Mouse (Mus musculus): ENCODE data around the gene Smyd3. TPM values are rescaled to one million over a fixed set of nuclear protein-coding genes. Genes with fewer than 3 reads are reported as not detected.

The Smyd3 gene
- polyA plus RNA-seq, 1 experiment = 2.4 TPM

DNA sequence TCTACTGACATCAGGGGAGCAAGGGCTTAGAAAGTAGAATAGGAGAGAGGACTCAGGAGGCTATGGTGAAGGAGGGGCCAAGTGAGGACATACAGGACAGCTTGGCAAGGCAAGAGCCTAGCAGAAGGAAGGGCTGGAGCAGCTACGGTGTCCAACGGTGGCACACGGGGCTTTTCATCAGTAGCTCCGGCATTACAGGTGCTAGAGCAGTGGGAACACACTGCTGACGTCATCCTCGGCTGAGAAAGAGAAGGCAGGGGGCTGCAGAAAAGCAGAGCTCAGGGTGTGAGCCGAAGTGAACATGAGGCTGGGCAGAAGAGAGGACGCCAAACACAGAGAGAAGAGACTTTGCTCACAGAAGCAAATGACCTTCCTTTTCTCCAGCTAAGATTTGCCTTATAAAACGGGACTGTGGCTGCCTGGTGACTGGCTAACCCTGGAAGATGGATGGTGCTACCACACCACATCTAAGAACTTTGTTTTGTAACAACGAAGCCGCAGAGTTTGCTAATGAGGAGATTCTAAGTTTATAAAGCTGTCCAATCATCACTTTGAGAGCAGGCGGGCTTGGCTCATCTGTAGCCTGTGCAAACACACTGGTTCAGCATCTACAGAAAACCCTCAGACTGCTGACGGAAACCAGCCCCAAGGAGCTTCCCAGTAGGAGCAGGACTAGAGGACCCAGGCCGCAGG lies 453.1 kb downstream of the Smyd3 start:
- H3K27me3 ChIP-seq (ENCODE audit: control insufficient read depth, insufficient read depth, low read length) = no peaks in the 10 kb centered on the region
- H3K4me1 ChIP-seq (ENCODE audit: control insufficient read depth, insufficient read depth, low read length) = no peaks in the 10 kb centered on the region
- TF ChIP-seq POLR2A (IDR thresholded peaks at IDR 0.05; ENCODE audit: control insufficient read depth, low read depth, low read length) = no peak
- TF ChIP-seq CTCF (IDR thresholded peaks at IDR 0.05; ENCODE audit: control insufficient read depth, insufficient read depth, insufficient replicate concordance, low read depth, low read length) = no peak
- H3K27ac ChIP-seq (ENCODE audit: control insufficient read depth, insufficient read depth, low read depth, low read length) = no peak overlapping the region
- H3K36me3 ChIP-seq (ENCODE audit: control insufficient read depth, insufficient read depth, low read length) = no peaks in the 10 kb centered on the region
- no peak overlapping the region for H3K4me3 ChIP-seq (ENCODE audit: control insufficient read depth, low read depth, low read length)

DNA sequence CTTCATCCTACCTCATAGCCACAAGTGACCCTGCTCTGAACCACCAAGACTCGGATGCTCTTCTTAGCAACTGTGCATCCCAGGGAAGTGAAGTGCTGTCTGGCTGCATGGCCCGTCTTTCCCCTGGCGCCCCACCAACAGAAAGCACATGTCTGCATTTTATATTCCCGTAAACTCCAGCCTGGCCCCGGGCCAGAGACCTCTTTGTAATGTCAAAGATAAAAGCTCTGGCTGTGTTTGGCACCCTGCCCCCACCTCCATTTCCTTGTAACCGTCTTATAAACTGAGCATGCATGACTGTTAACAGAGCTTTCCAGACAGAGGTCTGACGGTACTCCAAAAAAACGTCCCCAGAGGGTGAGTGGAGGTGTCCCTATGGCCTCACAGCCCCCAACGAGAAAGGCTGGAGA lies 456.1 kb downstream of the Smyd3 start:
- no peak overlapping the region for H3K4me3 ChIP-seq (ENCODE audit: control insufficient read depth, low read depth, low read length)
- no peaks in the 10 kb centered on the region for H3K36me3 ChIP-seq (ENCODE audit: control insufficient read depth, insufficient read depth, low read length)
- H3K27ac ChIP-seq (ENCODE audit: control insufficient read depth, insufficient read depth, low read depth, low read length) = no peak overlapping the region
- H3K4me1 ChIP-seq (ENCODE audit: control insufficient read depth, insufficient read depth, low read length) = no peaks in the 10 kb centered on the region
- H3K27me3 ChIP-seq (ENCODE audit: control insufficient read depth, insufficient read depth, low read length) = no peaks in the 10 kb centered on the region
- TF ChIP-seq CTCF (IDR thresholded peaks at IDR 0.05; ENCODE audit: control insufficient read depth, insufficient read depth, insufficient replicate concordance, low read depth, low read length) (no peak), POLR2A (IDR thresholded peaks at IDR 0.05; ENCODE audit: control insufficient read depth, low read depth, low read length) (no peak)

DNA sequence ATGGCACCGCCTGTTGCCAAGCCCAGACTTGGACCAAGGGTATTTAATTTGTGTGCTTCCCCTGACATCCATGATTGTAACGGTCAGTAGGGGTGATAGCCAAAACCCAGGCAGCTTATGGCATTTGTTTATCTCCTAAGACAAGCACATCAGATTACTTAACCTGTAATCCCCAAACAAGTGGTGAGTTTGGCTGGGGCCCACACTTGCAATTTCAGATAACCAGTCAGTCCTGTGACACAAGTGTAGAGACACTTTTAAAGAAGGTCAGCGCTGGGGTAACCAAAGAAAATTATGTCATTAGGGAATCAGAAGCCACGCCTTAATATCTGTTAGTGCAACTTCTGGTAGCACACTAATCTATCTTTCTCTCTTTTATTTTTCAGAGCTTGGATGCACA lies 456.8 kb downstream of the Smyd3 start:
- TF ChIP-seq CTCF (IDR thresholded peaks at IDR 0.05; ENCODE audit: control insufficient read depth, insufficient read depth, insufficient replicate concordance, low read depth, low read length) (no peak), POLR2A (IDR thresholded peaks at IDR 0.05; ENCODE audit: control insufficient read depth, low read depth, low read length) (no peak)
- H3K4me1 ChIP-seq (ENCODE audit: control insufficient read depth, insufficient read depth, low read length) = no peaks in the 10 kb centered on the region
- no peaks in the 10 kb centered on the region for H3K27me3 ChIP-seq (ENCODE audit: control insufficient read depth, insufficient read depth, low read length)
- no peak overlapping the region for H3K4me3 ChIP-seq (ENCODE audit: control insufficient read depth, low read depth, low read length)
- no peaks in the 10 kb centered on the region for H3K36me3 ChIP-seq (ENCODE audit: control insufficient read depth, insufficient read depth, low read length)
- H3K27ac ChIP-seq (ENCODE audit: control insufficient read depth, insufficient read depth, low read depth, low read length) = no peak overlapping the region

DNA sequence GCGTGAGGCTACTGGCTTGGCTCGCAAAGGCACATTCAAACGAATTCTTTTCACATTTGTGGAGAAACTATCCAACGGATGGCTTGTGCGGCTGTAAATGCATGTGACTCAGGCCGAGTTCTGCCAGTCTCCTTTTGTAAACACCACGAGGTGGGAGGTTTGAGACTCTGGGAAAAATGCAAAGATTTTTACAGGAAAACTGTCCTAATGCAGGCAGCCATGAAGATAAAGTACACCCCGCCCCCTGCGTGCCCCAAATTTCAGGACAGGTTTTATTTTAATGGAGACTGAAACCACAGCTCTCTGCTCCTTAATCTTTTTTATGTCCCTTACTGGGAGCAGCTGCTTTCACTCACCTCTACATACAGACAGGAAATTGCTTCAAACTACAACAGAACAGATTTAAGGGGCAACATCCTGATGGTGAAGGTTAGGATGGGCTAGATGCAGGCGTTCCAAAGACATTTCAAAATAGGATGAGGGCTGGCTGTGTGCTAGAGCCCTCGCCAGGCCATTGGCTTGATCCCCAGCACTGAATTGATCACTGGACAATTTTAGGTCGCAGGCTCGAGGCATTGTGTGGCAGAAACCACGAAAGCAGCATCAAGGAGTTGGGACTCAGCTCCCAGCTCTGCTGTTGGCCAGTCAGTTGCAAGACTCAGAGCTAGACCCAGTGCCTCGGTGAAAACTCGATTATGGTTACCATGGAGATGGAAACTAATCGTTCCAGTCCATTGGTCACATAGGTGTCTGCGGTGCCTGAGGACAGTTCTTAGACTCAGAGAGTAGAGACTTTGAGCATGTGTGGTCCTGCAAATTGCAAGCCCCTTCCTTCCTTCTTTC lies 457.5 kb downstream of the Smyd3 start:
- Histone ChIP-seq H3K4me1 (ENCODE audit: control insufficient read depth, insufficient read depth, low read length) (no peaks in the 10 kb centered on the region), H3K27me3 (ENCODE audit: control insufficient read depth, insufficient read depth, low read length) (no peaks in the 10 kb centered on the region), H3K27ac (ENCODE audit: control insufficient read depth, insufficient read depth, low read depth, low read length) (no peak overlapping the region), H3K36me3 (ENCODE audit: control insufficient read depth, insufficient read depth, low read length) (no peaks in the 10 kb centered on the region), H3K4me3 (ENCODE audit: control insufficient read depth, low read depth, low read length) (no peak overlapping the region)
- TF ChIP-seq CTCF (IDR thresholded peaks at IDR 0.05; ENCODE audit: control insufficient read depth, insufficient read depth, insufficient replicate concordance, low read depth, low read length) = no peak
- TF ChIP-seq POLR2A (IDR thresholded peaks at IDR 0.05; ENCODE audit: control insufficient read depth, low read depth, low read length) = no peak

DNA sequence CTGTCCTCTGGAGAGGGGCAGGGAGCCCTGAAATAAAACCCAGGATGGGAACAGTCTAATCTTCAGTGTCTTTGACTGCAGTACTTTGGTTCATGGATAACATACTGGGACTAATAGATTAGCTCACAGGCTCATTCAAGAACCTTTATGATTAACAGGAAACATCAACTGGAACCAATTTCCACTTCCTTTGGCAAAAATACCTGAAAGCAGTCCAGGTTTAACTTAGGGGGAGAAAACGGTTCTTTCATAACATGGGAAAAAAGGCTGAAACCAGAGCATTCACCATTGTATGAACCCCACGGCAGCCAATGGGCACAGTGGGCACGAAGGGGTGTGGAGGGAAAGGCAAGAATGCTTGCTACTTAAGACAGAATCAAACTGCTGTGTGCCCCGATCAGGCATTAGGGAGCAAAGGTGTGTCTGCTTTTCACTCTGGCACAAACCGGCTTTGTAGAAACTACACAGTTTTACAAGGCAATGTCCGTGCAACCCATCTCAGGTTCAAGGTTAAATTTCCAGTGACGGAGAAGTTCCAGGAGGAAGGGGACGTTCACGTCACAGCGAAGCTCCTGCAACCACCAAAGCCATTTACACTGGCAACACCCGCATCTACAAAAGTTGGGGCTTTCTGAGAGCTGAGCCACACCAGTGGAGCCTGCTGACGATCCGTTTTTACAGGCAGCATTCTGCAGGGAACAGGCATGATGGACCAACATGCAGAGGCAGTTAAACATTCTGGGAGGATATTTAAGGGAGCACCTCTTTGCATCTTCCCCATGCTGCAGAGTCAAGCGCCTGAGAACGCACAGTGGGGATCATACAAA lies 458.3 kb downstream of the Smyd3 start:
- Histone ChIP-seq H3K27ac (ENCODE audit: control insufficient read depth, insufficient read depth, low read depth, low read length) (no peak overlapping the region), H3K4me1 (ENCODE audit: control insufficient read depth, insufficient read depth, low read length) (no peaks in the 10 kb centered on the region)

DNA sequence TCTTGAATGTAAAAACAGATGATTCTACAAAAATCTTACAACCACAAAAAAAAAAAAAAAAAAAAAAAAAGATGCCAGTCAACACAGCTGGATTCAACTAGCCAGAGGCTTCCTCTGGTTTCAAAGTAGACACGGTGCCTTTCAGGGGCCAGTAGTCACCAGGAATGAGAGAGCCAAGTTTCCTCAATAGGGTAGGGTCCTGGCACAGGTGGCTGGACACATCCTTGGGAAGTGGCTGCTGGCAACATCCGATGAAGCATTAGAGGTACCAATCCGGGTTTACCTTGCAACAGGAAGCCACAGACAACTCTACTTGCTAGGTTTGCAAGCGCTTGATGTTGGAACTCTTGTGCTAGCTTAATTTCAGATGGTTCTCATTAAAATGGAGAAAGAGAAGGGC lies 459.2 kb downstream of the Smyd3 start:
- H3K27ac ChIP-seq (ENCODE audit: control insufficient read depth, insufficient read depth, low read depth, low read length) = no peak overlapping the region

More for the DNA sequence above, 458.3 kb downstream of the Smyd3 start:
- Histone ChIP-seq H3K27me3 (ENCODE audit: control insufficient read depth, insufficient read depth, low read length) (no peaks in the 10 kb centered on the region), H3K36me3 (ENCODE audit: control insufficient read depth, insufficient read depth, low read length) (no peaks in the 10 kb centered on the region), H3K4me3 (ENCODE audit: control insufficient read depth, low read depth, low read length) (no peak overlapping the region)
- no peak for TF ChIP-seq CTCF (IDR thresholded peaks at IDR 0.05; ENCODE audit: control insufficient read depth, insufficient read depth, insufficient replicate concordance, low read depth, low read length)
- TF ChIP-seq POLR2A (IDR thresholded peaks at IDR 0.05; ENCODE audit: control insufficient read depth, low read depth, low read length) = no peak

DNA sequence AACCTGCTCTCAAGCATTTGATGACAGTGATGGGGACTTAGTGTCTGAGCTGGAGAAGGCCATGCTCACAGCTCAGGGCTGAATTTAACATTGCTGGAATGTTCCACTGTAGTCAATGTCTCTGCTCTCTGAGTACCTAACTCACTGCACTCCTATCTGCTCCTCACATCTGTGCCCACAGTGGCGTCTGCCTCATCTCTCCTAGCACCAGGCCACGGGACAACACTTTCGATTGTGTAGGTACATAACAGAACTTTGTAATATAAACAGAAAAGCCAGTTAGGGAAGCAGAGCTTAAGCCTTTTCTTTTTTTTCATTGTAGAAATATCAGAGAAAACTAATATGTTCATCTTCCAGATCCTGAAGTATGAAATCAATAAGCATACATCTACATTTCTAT lies 462.1 kb downstream of the Smyd3 start:
- no peak for TF ChIP-seq CTCF (IDR thresholded peaks at IDR 0.05; ENCODE audit: control insufficient read depth, insufficient read depth, insufficient replicate concordance, low read depth, low read length)
- no peak for TF ChIP-seq POLR2A (IDR thresholded peaks at IDR 0.05; ENCODE audit: control insufficient read depth, low read depth, low read length)
- no peak overlapping the region for H3K4me3 ChIP-seq (ENCODE audit: control insufficient read depth, low read depth, low read length)
- H3K4me1 ChIP-seq (ENCODE audit: control insufficient read depth, insufficient read depth, low read length) = no peaks in the 10 kb centered on the region
- no peak overlapping the region for H3K27ac ChIP-seq (ENCODE audit: control insufficient read depth, insufficient read depth, low read depth, low read length)
- no peaks in the 10 kb centered on the region for H3K27me3 ChIP-seq (ENCODE audit: control insufficient read depth, insufficient read depth, low read length)
- no peaks in the 10 kb centered on the region for H3K36me3 ChIP-seq (ENCODE audit: control insufficient read depth, insufficient read depth, low read length)

More for the DNA sequence above, 459.2 kb downstream of the Smyd3 start:
- no peaks in the 10 kb centered on the region for H3K4me1 ChIP-seq (ENCODE audit: control insufficient read depth, insufficient read depth, low read length)
- TF ChIP-seq POLR2A (IDR thresholded peaks at IDR 0.05; ENCODE audit: control insufficient read depth, low read depth, low read length) (no peak), CTCF (IDR thresholded peaks at IDR 0.05; ENCODE audit: control insufficient read depth, insufficient read depth, insufficient replicate concordance, low read depth, low read length) (no peak)
- H3K4me3 ChIP-seq (ENCODE audit: control insufficient read depth, low read depth, low read length) = no peak overlapping the region
- no peaks in the 10 kb centered on the region for H3K27me3 ChIP-seq (ENCODE audit: control insufficient read depth, insufficient read depth, low read length)
- H3K36me3 ChIP-seq (ENCODE audit: control insufficient read depth, insufficient read depth, low read length) = no peaks in the 10 kb centered on the region

All from testis, adult 2 months (tissue).